Mouse (Mus musculus) MEL (cell line): ENCODE data around the gene Cnot2. TPM values are rescaled to one million over a fixed set of nuclear protein-coding genes. Genes with fewer than 3 reads are reported as not detected.

Source experiments
- DNase-seq: peaks from one replicate; pipeline ENCODE4 v3.0.0; 2011; ENCODE audit warnings: low read depth, low spot score
- H3K27ac ChIP-seq: 2 replicates; pipeline ENCODE4 v1.5.1; 2012; ENCODE audit warnings: low read depth, mild to moderate bottlenecking, control low read depth, low read length, moderate library complexity; ENCODE audit not compliant: control insufficient read depth
- H3K27me3 ChIP-seq, 2 experiments: fragments of 150-350 bp in 1 of 2; sonication (generic) in 1 of 2; 2 replicates each; pipeline ENCODE4 v1.6.1; 2012; ENCODE audit warnings: low read length in 2 of 2, mild to moderate bottlenecking in 2 of 2, improper control_type of control experiment in 1 of 2, moderate library complexity in 1 of 2; ENCODE audit not compliant: insufficient read depth in 2 of 2, control insufficient read depth in 1 of 2
- H3K36me3 ChIP-seq, 2 experiments: 2 replicates each; pipeline ENCODE4 v1.6.1; 2012 to 2014; ENCODE audit warnings: low read length in 2 of 2, improper control_type of control experiment in 1 of 2, inconsistent platforms in 1 of 2, mild to moderate bottlenecking in 1 of 2; ENCODE audit not compliant: insufficient read depth in 2 of 2, control insufficient read depth in 1 of 2
- H3K4me1 ChIP-seq, 2 experiments: fragments of 150-350 bp in 1 of 2; sonication (generic) in 1 of 2; 2 replicates each; pipeline ENCODE4 v1.6.1; 2012; ENCODE audit warnings: low read length in 2 of 2, improper control_type of control experiment in 1 of 2, mild to moderate bottlenecking in 1 of 2; ENCODE audit not compliant: insufficient read depth in 2 of 2, control insufficient read depth in 1 of 2
- H3K4me3 ChIP-seq, 2 experiments: fragments of 150-350 bp in 1 of 2; sonication (generic) in 1 of 2; 2 replicates each; pipeline ENCODE4 v1.5.1; 2012; ENCODE audit warnings: low read depth in 2 of 2, low read length in 2 of 2, mild to moderate bottlenecking in 2 of 2, moderate library complexity in 2 of 2, control low read depth in 1 of 2, improper control_type of control experiment in 1 of 2; ENCODE audit not compliant: control insufficient read depth in 1 of 2, insufficient read depth in 1 of 2
- H3K79me2 ChIP-seq: 2 replicates; pipeline ENCODE4 v1.6.1; 2012; ENCODE audit warnings: mild to moderate bottlenecking, low read length, moderate library complexity; ENCODE audit not compliant: control insufficient read depth, poor library complexity, insufficient read depth
- H3K9ac ChIP-seq: 2 replicates; pipeline ENCODE4 v1.6.1; 2012; ENCODE audit warnings: low read depth, mild to moderate bottlenecking, control low read depth, low read length, moderate library complexity; ENCODE audit not compliant: control insufficient read depth, poor library complexity, severe bottlenecking
- H3K9me3 ChIP-seq: fragments of 150-350 bp; sonication (generic); replicated peaks from 2 replicates; pipeline ENCODE4 v1.6.1; 2012; ENCODE audit warnings: mild to moderate bottlenecking, low read length, improper control_type of control experiment, moderate library complexity; ENCODE audit not compliant: insufficient read depth
- BHLHE40 ChIP-seq: IDR thresholded peaks from 2 replicates; pipeline ENCODE4 v1.6.1; 2012; ENCODE audit warnings: low read depth, mild to moderate bottlenecking, inconsistent platforms, low read length, improper control_type of control experiment, borderline replicate concordance
- CHD1 ChIP-seq: IDR thresholded peaks from 2 replicates; pipeline ENCODE4 v1.6.1; 2012; ENCODE audit warnings: low read depth, mild to moderate bottlenecking, inconsistent platforms, low read length, improper control_type of control experiment
- CHD2 ChIP-seq: IDR thresholded peaks from 2 replicates; pipeline ENCODE4 v1.6.1; 2011; ENCODE audit warnings: low read length, improper control_type of control experiment
- CTCF ChIP-seq, 3 experiments: IDR thresholded peaks in 2 of 3; conservative IDR thresholded peaks in 1 of 3; 2 replicates each; pipeline ENCODE4 v1.5.1; 2011 to 2012; ENCODE audit warnings: low read length in 3 of 3, low read depth in 2 of 3, mild to moderate bottlenecking in 2 of 3, improper control_type of control experiment in 1 of 3, inconsistent platforms in 1 of 3, mixed read lengths in 1 of 3, moderate library complexity in 1 of 3; ENCODE audit not compliant: control insufficient read depth in 1 of 3, insufficient read depth in 1 of 3, poor library complexity in 1 of 3, severe bottlenecking in 1 of 3
- ELF1 ChIP-seq: IDR thresholded peaks from 2 replicates; pipeline ENCODE4 v1.6.1; 2014; ENCODE audit warnings: low read depth, mild to moderate bottlenecking, inconsistent platforms, low read length, improper control_type of control experiment, moderate library complexity
- EP300 ChIP-seq, 2 experiments: IDR thresholded peaks; 2 replicates each; pipeline ENCODE4 v1.6.1; 2011; ENCODE audit warnings: improper control_type of control experiment in 2 of 2, low read length in 2 of 2, low read depth in 1 of 2, mild to moderate bottlenecking in 1 of 2
- ETS1 ChIP-seq: IDR thresholded peaks from 2 replicates; pipeline ENCODE4 v1.6.1; 2012; ENCODE audit warnings: low read depth, mild to moderate bottlenecking, inconsistent platforms, low read length, improper control_type of control experiment, moderate library complexity
- GABPA ChIP-seq: IDR thresholded peaks from 2 replicates; pipeline ENCODE4 v1.6.1; 2012; ENCODE audit warnings: low read depth, mild to moderate bottlenecking, inconsistent platforms, low read length, improper control_type of control experiment, moderate library complexity
- GATA1 ChIP-seq: IDR thresholded peaks from 2 replicates; pipeline ENCODE4 v1.6.1; 2011; ENCODE audit warnings: low read depth, low read length, improper control_type of control experiment
- MAX ChIP-seq: IDR thresholded peaks from 2 replicates; pipeline ENCODE4 v1.6.1; 2011; ENCODE audit warnings: low read length, improper control_type of control experiment
- MXI1 ChIP-seq: IDR thresholded peaks from 2 replicates; pipeline ENCODE4 v1.6.1; 2011; ENCODE audit warnings: mild to moderate bottlenecking, low read depth, low read length, improper control_type of control experiment
- MYC ChIP-seq: IDR thresholded peaks from 2 replicates; pipeline ENCODE4 v1.6.1; 2011; ENCODE audit warnings: low read depth, mild to moderate bottlenecking, low read length, improper control_type of control experiment, moderate library complexity
- NELFE ChIP-seq: IDR thresholded peaks from 2 replicates; pipeline ENCODE4 v1.6.1; 2011; ENCODE audit warnings: low read depth, low read length, improper control_type of control experiment
- TAL1 ChIP-seq: IDR thresholded peaks from 2 replicates; pipeline ENCODE4 v1.6.1; 2012; ENCODE audit warnings: mild to moderate bottlenecking, inconsistent platforms, low read length, moderate library complexity, mixed read lengths
- TBP ChIP-seq: IDR thresholded peaks from 2 replicates; pipeline ENCODE4 v1.8.0; 2011; ENCODE audit warnings: low read depth, low read length, improper control_type of control experiment
- USF2 ChIP-seq, 2 experiments: IDR thresholded peaks; 2 replicates each; pipeline ENCODE4 v1.6.1; 2011 to 2012; ENCODE audit warnings: improper control_type of control experiment in 2 of 2, low read length in 2 of 2, borderline replicate concordance in 1 of 2, inconsistent platforms in 1 of 2, low read depth in 1 of 2, mild to moderate bottlenecking in 1 of 2; ENCODE audit not compliant: insufficient read depth in 1 of 2
- ZMIZ1 ChIP-seq: IDR thresholded peaks from 2 replicates; pipeline ENCODE4 v1.6.1; 2012; ENCODE audit warnings: low read depth, mild to moderate bottlenecking, inconsistent platforms, low read length, improper control_type of control experiment, moderate library complexity
- polyA plus RNA-seq, 2 experiments: library from polyadenylated mRNA; stranded (reverse) in 1 of 2; unstranded in 1 of 2; fragments of >175 nt in 1 of 2; fragments of >200 nt in 1 of 2; gene quantifications; 2 replicates each; pipeline versions ENCODE4 v1.2.1 to v1.2.4; 2012; ENCODE audit warnings: low replicate concordance in 2 of 2, low read depth in 1 of 2; ENCODE audit not compliant: insufficient read length in 2 of 2, insufficient read depth in 1 of 2, missing spikeins in 1 of 2
- total RNA-seq: library from RNA; depleted of rRNA; stranded (reverse); fragments of 300-350 nt; gene quantifications from 2 replicates; pipeline ENCODE4 v1.2.3, GENCODE M21; 2012

Gene Cnot2
- total and polyA plus RNA-seq, 3 experiments = 84.3 to 554 (median 88.8) TPM

GRCm38 (mm10) chr10:116448166-116448565 is 133.1 kb downstream of the Cnot2 start:
- H3K4me1 ChIP-seq = no peaks in the 10 kb centered on the region
- no peaks in the 10 kb centered on the region for H3K79me2 ChIP-seq
- H3K9ac ChIP-seq = no peak overlapping the region
- TF ChIP-seq EP300 (IDR thresholded peaks at IDR 0.05; ENCODE audit: low read depth in 1 of 2, low read length in 2 of 2) (no peak), ELF1 (no peak), CHD2 (no peak), ZMIZ1 (no peak), GABPA (no peak), MAX (no peak), GATA1 (no peak), CHD1 (no peak), CTCF (IDR thresholded peaks at IDR 0.05 in 2 of 3, conservative IDR thresholded peaks at IDR 0.05 in 1 of 3; ENCODE audit: control insufficient read depth in 1 of 3, insufficient read depth in 1 of 3, low read depth in 2 of 3, low read length in 3 of 3, poor library complexity in 1 of 3, severe bottlenecking in 1 of 3) (no peak), TAL1 (no peak), MXI1 (no peak), ETS1 (no peak), NELFE (no peak), USF2 (IDR thresholded peaks at IDR 0.05; ENCODE audit: borderline replicate concordance in 1 of 2, insufficient read depth in 1 of 2, low read depth in 1 of 2, low read length in 2 of 2) (no peak), TBP (no peak)
- no peaks in the 10 kb centered on the region for H3K36me3 ChIP-seq
- no peak for DNase-seq
- H3K4me3 ChIP-seq = no peak overlapping the region
- no peaks in the 10 kb centered on the region for H3K9me3 ChIP-seq
- H3K27me3 ChIP-seq = no peaks in the 10 kb centered on the region
- H3K27ac ChIP-seq = no peak overlapping the region

GRCm38 (mm10) chr10:116447176-116447575 is 134.1 kb downstream of the Cnot2 start:
- Histone ChIP-seq H3K4me3 (no peak overlapping the region), H3K9ac (no peak overlapping the region), H3K79me2 (no peaks in the 10 kb centered on the region), H3K4me1 (no peaks in the 10 kb centered on the region), H3K27me3 (no peaks in the 10 kb centered on the region), H3K27ac (no peak overlapping the region), H3K36me3 (no peaks in the 10 kb centered on the region), H3K9me3 (no peaks in the 10 kb centered on the region)
- no peak for TF ChIP-seq BHLHE40
- no peak for DNase-seq

- Histone ChIP-seq H3K4me1 (no peaks in the 10 kb centered on the region), H3K9me3 (no peaks in the 10 kb centered on the region), H3K4me3 (no peak overlapping the region), H3K27me3 (no peaks in the 10 kb centered on the region), H3K9ac (no peak overlapping the region), H3K27ac (no peak overlapping the region), H3K36me3 (no peaks in the 10 kb centered on the region), H3K79me2 (no peaks in the 10 kb centered on the region)
- TF ChIP-seq MYC (no peak), TAL1 (no peak)
- DNase-seq = no peak
Observed at GRCm38 (mm10) chr10:116446040-116446439, 135.3 kb downstream of the Cnot2 start.
